Mouse (Mus musculus): ENCODE measurements at regions not wholly inside any gene's neighbourhood (a gene's known extent, or its start where the extent isn't known, plus 50 kb on each side); places are given as distances from the start of the nearest gene placed in this dataset.

- TF ChIP-seq CTCF (conservative IDR thresholded peaks at IDR 0.05; ENCODE audit: insufficient read depth, insufficient read length, low read depth, low read length): no peak
- no peak for TF ChIP-seq POLR2A (IDR thresholded peaks at IDR 0.05; ENCODE audit: low read depth, low read length)
Measured at GRCm38 (mm10) chr11:40149312-40149711, 545.7 kb downstream of the Mat2b start.
